Mouse (Mus musculus) cerebellum, postnatal 10 days (tissue): Measurements from ENCODE around the gene 4933406M09Rik.

Source experiments
- DNase-seq, 2 experiments: peaks; one replicate each; pipeline ENCODE4 v3.0.0; 2021; ENCODE audit warnings: mixed read lengths in 2 of 2

Gene 4933406M09Rik

DNA sequence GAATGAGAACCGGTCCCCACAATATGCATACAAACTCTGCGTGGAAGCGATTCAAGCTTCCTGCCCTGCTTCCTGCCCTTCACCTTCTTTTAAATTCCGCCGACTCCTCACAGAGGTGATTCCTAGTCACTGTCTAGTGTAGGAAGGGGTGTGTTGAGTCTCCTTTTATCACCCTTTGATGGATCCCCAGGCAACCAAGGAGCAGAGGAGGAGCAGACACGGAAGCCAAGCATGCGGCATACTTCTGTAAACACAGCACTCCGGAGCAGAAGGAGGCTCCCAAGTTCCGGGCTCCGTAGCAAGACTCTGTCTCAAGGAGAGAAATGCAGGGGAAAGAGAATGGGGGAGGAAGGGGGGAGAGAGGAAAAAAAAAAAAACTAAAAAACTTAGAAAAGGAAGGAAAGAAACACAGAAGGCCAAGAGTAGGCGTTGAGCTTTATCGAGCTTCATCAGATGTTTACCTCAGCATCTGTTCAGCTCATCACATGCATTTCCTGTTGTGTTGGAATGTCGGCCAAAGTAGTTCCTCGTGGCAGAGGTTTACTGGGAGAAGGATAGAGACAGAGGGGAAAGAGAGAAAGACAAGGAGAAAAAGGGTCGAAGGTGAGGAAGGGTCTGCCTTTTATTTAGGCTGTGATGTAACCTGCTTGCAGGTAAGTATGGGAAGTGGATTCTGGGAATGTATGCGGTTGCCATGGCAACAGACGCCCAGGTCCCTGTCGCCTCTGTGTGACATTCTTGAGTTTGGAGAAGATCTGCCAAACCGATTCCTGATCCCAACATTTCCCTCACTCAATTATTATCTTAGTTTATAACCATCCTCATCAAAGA is 3.7 kb upstream of the 4933406M09Rik start:
- DNase-seq: peak; percentile 23 to 24

DNA sequence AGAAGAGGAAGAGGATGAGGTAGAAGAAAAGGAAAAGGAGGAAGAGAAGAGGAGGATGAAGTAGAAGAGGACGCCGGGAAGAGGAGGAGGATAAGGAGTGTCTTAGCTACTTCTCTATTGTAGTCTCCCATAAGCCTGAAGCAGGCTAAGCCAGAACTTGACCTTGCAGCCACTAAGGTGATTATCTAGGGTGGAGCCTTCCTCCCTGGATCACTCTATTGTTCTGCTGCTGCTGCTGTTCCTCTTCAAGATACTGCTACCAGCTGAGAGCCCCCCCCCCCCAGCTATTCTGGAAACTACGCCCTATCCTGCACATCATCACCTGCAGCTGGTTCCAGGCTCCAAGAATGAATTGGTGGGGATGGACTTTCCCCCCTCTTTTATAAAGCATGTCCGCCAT is 1.2 kb upstream of the 4933406M09Rik start:
- no peak for DNase-seq

DNA sequence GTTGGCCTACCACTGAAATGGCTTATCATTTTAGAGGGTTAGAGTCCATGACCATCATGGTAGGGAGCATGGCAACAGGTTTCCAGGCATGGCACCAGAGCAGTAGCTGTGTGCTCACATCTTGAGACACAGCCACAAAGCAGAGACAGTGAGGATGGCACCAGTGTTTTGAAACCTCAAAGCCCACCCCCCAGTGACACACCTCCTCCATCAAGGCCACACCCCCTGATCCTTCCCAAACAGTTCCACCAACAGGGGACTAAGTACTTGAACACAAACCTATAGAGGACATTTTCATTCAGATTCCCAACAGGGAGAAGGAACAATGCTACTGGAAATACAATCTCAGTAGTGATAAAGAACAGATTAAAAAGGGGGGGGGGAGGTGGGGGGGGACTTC is 564 bp upstream of the 4933406M09Rik start:
- DNase-seq: no peak

DNA sequence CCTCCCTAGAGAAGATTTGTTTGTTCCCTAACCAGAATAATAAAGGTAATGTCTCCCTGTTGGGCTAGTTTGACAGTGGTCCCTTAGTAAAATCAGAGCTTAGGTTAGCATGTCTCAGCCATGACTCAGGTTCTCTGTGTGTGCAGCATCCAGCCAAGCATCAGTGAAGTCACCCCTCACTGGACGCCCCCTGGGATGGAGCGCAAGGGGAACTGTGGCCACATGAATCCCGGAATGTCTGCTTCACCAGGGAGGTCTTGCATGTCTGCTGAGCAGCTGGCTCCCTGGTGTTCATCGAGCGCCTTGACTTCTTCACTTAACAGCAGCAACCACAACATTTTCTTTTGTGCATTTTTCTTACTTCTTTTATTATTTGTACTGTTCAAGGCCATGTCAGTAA is 8.1 kb downstream of the 4933406M09Rik start:
- no peak for DNase-seq

DNA sequence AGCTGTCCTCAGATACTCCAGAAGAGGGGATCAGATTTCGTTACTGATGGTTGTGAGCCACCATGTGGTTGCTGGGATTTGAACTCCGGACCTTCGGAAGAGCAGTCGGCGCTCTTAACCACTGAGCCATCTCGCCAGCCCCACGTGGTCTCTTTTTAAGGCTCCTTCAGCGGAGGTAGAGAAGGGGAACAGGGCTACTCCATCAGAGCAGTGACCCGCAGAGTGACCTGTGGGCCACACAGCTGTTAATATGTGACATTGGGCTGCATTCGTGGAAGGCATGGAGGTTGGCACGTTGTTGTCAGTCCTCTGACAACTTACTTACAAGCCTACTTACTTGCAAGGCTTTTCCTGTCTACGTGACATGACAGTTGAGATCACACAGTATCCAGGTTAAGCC is 12.5 kb downstream of the 4933406M09Rik start:
- no peak for DNase-seq

DNA sequence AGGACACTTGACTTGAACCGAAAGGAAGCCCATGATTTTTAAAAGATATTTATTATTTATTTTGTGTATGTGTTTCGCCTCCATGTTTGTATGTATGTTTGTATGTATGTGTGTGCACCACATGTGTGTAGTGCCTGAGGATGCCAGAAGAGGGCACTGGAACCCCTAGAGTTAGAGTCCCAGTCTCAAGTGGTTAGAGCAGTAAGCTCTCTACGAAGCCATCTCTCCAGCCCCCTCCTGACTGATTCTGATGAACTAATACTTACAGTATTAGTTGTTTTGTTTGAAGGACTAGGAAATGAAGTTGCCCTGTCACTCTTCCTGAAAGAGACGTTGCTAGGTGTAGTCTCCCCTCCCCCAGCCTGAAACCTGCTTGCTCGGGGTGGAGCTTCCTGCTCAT is 14.0 kb downstream of the 4933406M09Rik start:
- DNase-seq: no peak

DNA sequence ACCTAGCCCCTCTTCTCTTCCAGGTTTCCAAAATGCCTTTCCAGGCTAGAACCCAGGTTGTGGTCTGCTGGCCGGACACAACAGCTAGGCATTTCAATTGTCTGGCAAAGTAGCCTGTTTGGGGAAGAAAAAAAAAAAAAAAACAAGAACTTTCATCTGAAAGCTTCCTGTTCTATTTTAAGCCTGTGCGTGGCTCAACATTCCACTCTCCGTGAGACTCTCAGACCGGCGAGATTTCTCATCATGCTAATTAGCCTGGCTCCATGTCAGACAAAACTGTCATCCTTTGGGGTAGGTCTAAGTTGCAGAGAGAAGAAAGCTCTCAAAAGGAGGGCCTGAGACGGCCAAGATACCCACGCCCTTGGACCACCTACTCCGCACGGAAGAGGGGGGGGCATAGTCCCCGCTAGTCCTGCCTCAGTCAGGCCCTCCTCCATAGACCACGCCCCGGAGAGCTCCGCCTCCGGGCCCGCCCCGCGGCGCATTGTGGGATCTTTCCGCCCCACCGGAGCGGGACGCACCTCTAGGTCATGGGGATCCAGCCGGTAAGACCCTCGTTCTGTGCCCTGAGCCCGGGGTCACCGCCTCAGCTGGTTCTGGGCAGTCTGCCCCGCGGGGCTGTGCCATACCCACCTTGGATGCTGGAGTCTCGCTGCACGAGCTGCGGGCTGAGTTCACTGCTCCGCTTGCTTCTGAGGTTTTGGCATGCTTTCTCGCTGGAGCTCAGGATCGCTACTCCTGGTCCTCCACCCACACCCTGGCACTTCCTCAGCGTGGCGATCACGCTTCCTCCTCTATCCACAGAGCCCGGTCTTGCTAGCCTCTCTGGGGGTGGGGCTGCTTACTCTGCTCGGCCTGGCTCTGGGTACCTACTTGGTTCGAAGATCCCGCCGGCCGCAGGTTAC is 20.0 kb downstream of the 4933406M09Rik start, which contains the start of gene Cyb5r1:
Gene Cyb5r1, plus strand, starts transcription at position 51 of the 905 bp plus-strand sequence.
- peak; percentile 77 to 84 for DNase-seq

DNA sequence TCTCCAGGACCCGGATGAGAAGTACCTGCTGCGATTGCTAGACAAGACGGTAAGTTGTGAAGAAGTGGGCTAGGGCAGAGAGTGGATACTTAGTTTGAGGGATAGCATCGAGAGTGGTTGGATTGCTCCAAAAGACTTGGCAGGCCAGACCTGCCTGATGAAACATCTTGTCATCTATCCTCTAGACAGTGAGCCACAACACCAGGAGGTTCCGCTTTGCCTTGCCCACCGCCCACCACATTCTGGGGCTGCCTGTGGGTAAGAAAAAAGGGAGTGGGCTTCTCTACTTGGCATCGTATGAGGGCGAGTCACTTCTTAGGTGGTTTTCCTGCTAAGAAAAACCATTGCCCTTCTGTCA is 20.7 kb downstream of the 4933406M09Rik start:
- no peak for DNase-seq

DNA sequence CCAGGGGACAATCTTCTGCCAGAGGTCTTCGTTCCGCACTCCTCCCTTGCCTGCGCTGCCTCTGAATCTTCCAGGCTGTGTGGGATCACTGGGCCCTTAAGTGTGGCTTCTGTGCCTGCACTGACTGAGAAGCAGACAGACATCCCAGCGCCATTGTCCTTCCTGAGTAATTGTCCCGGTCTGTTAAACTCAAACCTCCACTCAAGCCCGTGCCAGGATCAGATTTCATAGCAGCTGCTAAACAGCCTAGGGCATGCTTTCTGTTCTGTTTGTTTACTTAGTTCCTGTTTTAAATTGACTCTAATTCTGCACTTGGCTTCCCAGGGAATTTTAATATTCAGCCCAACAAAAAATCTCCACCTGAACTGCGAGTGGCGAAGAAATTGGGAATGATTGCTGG is 22.3 kb downstream of the 4933406M09Rik start:
- no peak for DNase-seq

DNA sequence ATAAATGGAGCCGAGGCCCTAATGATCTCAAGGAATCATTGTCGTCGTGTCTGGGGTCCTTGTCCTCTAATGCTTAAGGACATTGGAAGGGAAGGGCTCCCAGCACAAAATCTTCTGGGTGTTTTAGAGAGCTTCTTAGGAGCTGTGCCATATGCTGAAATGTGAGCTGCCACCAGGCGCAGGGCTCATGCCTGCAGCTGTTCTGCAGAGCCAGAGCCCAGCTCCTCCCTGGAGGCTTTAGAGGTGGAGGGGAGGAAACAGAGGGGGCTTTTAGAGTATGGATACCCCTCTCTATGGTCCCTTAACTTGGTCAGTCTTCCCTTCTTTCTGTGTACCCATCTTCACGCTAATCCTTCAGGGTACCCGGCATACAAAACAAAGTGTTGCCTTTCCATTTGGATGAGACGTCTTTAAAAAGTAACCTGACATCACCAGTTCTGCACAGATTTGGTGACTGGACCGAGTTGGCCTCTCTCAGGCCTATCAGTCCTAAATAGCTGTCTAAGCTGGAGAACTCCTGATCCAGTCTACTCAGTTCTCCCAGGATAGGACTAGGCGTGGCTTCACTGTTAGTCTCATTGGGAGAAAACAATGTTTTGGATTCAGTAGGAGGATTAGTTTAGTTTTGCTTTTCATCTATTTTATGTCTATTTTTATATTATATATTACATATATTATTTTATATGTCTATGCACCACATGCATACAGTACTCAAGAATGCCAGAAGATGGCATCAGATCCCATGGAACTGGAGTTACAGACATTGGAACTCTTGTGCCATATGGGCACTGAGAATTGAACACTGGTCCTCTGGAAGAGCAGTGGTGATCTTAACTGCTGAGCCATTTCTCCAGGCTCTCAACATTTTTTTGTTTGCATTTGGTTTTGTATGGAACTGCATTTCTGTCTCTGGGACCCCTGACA is 26.2 kb downstream of the 4933406M09Rik start:
- no peak for DNase-seq

DNA sequence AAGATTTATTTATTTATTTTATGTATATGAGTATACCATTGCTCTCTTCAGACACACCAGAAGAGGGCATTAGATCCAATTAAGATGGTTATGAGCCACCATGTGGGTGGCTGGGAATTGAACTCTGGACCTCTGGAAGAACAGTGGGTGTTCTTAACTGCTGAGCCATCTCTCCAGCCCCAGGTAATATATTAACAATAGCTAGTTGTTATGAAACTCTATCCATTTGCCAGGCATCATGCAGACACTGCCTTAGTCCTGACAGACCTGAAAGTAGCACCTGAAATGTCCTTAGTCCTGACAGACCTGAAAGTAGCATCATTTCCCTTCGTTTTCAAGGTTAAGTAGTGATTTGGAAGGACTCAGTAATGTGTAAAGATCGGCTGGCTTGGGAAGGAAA is 28.3 kb downstream of the 4933406M09Rik start:
- DNase-seq: no peak

DNA sequence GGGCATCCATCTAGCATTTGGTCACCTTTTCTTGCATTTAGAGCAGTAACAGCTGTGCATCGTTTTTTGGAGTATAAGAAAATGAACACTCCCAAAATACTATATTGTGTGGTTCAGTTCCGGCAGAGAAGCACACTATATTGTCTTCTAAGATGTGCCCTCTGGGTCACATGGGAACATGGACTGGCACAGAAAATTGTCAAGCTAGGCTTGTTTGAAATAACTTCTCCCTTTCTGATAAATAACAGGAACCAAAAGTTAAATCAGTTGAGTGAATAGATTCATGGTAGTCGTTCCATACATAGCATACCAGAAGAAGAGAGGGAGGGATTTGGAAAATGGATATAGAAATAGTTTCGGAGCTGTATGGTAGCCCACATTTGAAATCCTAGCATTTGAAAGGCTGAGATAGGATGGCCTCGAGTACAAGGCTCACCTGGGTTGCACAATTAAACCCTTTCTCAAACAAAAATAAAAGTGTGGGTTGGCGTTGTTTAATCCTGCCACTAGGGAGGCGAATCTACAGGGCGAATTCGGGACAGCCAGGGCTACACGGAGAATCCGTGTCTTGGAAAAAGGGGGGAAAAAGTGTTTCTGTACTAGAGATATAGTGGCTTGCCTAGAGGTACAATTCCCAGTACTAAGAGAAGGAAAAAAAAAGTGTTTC is 28.9 kb downstream of the 4933406M09Rik start:
- DNase-seq: no peak

DNA sequence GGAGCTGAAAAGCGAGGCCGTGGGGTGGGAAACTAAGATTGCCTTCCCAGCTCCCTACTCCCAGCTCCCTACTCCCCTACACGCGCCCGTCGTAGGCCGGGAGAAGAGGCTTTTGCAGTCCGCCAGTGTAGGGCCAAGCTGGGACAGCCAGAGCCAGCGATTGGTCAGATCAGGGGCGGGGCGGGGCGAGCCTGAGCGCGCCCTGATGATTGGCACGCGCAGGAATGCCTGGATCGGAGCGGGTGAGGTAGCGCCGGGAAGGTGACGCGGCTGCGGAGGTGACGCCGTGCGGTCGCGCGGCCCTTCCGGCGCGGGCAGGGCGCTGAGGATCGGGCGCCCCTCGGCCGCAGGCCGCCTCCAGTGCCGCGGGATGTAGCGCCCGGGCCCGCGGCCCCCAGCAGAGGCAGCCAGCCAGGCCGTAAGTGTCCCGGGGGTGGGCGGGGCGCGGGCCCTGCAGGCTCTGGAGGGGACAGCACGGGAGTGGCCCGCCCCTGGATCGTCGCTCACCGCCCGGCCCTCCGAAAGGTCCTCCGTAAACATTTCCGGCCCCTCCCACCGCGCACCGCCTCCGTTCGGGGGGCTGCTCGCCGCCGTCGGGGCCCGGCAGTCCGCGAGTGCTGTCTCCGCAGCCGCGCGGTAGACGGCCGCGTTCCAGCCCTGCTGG is 29.6 kb downstream of the 4933406M09Rik start, which contains the start of gene Adipor1:
Gene Adipor1, plus strand, starts transcription at position 211 of the 664 bp plus-strand sequence.
- DNase-seq: peak; percentile 99

DNA sequence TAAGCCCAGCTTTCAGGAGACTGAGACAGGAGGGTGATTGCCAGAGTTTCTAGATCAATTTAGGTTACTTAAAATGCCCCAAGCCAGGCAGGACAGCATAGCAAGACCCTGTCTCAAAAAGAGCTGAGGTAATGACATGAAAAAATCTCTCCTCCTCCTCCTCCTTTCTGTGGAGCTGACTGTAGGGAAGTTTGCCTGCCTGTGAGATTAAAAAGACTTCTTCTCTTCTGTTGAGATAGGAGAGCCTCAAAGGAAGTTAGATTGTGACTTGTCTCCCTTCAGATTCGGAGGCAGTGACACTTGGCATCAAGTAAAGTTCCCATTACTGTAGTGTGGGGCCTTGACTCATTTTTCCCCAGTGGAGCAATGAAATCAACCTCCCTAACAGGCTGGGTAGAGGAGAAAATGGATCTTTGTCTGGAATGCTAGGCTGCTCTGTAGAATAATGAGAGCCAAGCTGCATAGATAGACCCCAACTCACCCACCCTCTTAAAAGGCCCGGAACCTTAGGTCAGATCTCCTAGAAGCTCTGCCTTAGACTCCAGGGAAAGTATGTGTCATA is 32.8 kb downstream of the 4933406M09Rik start:
- DNase-seq: no peak

DNA sequence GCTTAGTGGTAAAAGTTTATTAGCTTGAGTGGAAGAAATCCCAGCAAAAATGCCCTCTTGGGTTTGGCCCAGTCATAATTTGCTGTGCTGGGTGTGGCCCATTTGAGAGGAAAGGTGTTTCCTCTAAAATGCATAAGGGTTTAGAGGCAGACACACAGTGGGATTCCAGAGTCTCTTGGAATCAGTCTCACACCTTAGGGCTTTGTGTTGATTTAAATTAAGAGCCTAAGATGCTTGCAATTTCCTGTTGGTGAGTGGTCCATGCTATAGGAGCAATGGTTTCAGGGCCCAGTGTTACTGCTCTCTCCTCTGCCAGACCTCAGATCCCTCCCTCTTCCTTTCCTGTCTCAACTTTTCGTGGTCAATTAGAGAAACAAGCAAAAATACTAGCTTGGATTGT is 33.4 kb downstream of the 4933406M09Rik start:
- no peak for DNase-seq

DNA sequence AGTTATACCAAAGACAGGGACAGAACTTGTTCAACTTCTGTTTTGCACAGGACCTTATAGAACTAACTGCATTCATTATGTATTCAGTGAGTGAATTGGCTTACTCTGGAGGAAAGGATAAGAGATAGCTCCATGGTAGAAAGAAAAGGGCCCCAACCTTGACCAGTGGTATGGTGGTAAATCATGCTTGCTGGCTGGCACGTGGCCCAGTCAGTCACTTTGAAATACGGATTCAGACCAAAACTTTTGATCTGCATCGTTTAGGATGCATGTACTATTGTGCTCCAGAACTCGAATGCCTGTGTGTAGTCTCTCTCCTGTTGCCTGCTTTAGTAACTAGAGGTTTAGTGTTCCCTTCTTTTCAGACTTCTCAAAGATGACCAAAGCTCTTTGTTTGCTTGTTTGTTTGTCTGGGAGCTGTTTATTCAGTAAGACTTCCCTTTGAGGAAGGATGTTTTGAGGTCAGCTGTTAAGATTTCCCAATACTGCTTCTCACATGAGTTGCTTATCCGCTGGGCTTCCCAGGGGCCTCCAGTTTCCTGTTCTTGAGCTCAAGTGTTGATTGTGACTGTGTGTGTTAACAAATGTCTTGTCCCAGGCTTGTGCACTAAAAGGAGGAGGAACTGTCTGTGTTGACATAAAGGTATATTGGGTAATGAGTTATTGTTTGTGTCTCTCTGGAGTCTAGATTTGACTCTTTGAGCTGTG is 34.2 kb downstream of the 4933406M09Rik start:
- no peak for DNase-seq

DNA sequence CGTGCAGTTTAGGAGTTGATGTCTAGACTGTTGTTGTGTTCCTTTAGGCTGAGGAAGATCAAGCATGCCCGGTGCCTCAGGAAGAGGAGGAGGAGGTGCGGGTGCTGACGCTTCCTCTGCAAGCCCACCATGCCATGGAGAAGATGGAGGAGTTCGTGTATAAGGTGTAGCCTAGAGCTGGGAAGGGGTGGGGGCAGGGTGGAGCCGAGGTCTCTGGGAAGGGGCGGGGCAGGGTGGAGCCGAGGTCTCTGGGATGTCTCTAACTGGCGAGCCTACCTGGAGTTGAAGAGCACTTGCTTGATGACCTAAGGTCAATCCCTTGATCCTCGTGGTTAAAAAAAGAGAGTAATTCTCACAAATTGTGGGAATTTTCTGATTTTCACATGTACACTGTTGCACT is 38.2 kb downstream of the 4933406M09Rik start:
- DNase-seq: no peak

DNA sequence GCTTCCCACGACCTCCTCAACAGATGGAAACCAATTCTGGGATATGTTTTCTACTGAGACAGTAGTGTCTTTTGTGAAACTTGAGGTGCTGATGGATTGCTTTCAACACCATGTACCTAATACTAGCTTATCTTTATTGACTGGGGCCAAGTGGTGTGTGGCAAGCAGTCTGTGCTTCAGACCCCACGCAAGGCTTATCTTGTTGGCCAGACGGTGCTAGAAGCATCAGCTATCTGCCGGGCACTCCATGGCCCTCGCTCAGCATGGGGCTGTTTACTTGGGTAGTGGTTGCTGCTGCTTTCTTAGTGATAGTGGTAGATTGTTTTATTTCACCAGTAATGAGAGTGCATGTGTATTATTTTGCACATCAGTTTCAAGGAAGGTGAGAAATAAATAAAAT is 40.5 kb downstream of the 4933406M09Rik start:
- DNase-seq: no peak

DNA sequence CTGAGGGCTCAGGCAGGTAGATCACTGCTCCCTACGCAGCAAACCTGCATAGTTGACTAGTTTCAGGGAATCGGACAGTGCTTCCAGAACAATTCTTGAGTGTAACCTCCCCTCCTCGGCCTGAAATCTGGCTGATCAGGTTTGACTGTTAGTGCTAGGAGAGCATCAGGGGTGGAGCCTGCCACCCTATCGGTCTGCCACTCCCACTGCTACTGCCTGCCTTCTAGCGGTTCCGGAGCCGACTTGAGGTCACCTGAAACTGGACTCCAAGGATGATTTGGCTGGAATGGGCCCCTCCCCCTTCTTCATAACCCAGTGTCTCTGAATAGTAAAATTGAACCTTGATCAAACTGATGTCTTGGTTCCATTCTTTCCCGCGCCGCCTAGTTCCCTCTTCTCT is 47.3 kb downstream of the 4933406M09Rik start:
- no peak for DNase-seq

DNA sequence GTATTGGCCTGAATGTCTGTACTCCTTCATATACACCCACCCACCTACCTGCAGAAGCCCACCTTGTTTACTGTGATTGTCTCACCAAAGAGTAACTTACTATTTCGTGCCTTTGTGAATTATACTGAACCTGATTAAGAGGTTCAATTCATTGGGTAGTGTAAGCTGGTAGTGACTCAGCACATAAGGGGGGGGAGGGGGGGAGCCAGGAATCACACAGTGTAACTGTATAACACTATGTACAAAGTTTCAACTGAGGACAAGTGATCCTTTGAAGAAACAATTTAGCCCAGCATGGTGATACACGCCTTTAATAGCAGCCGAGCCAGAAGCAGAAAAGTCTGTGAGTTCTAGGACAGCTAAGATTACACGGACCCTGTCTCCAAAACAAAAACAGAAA is 47.7 kb downstream of the 4933406M09Rik start:
- DNase-seq: no peak
